Mouse (Mus musculus) stomach, postnatal 0 days (tissue): ENCODE results near the gene Gm10639. TPM values are rescaled to one million over a fixed set of nuclear protein-coding genes. Genes with fewer than 3 reads are reported as not detected.
"Not testable (repeated sequence)": the region's sequence is repeated elsewhere in the genome, so short reads cannot be mapped to it uniquely, and the experiment has no call there.

Experiments
- ATAC-seq: fragments of 200-750 bp; cut with Nextera tagmentation; 2 replicates; pipeline ENCODE4 v1.8.0; 2017; ENCODE audit not compliant: low FRiP score, low TSS enrichment
- DNase-seq: peaks from one replicate; pipeline ENCODE4 v3.0.0-alpha.2; 2016; ENCODE audit warnings: low spot score
- H3K27ac ChIP-seq: fragments of 300-500 bp; sonication (generic); replicated peaks from 2 replicates; pipeline ENCODE4 v1.5.1; 2014; ENCODE audit warnings: mild to moderate bottlenecking, control low read depth
- H3K27me3 ChIP-seq: fragments of 300-500 bp; sonication (generic); 2 replicates; pipeline ENCODE4 v1.6.1; 2014; ENCODE audit warnings: low read length; ENCODE audit not compliant: control insufficient read depth, insufficient read depth
- H3K36me3 ChIP-seq: fragments of 300-500 bp; sonication (generic); 2 replicates; pipeline ENCODE4 v1.6.1; 2014; ENCODE audit warnings: low read length, mixed read lengths; ENCODE audit not compliant: control insufficient read depth, insufficient read depth
- H3K4me1 ChIP-seq: fragments of 300-500 bp; sonication (generic); replicated peaks from 2 replicates; pipeline ENCODE4 v1.6.1; 2014; ENCODE audit warnings: antibody characterized with exemption; ENCODE audit not compliant: control insufficient read depth, insufficient read depth
- H3K4me2 ChIP-seq: fragments of 300-500 bp; sonication (generic); replicated peaks from 2 replicates; pipeline ENCODE4 v1.6.1; 2014; ENCODE audit warnings: low read depth, mild to moderate bottlenecking, control low read depth, moderate library complexity
- H3K4me3 ChIP-seq: fragments of 300-500 bp; sonication (generic); 2 replicates; pipeline ENCODE4 v1.5.1; 2014; ENCODE audit warnings: low read depth, low read length, control low read depth
- H3K9ac ChIP-seq: fragments of 300-500 bp; sonication (generic); 2 replicates; pipeline ENCODE4 v1.6.1; 2014; ENCODE audit warnings: mild to moderate bottlenecking, low read length, control low read depth, mixed read lengths
- H3K9me3 ChIP-seq: fragments of 300-500 bp; sonication (generic); 2 replicates; pipeline ENCODE4 v1.6.1; 2016; ENCODE audit warnings: low read length; ENCODE audit not compliant: control insufficient read depth
- CTCF ChIP-seq: IDR thresholded peaks from 2 replicates; pipeline ENCODE4 v1.5.1; 2016; ENCODE audit warnings: antibody characterized with exemption, low read depth, mild to moderate bottlenecking, moderate library complexity
- EP300 ChIP-seq: optimal IDR thresholded peaks from 2 replicates; pipeline ENCODE3; 2016; ENCODE audit warnings: antibody characterized with exemption
- WGBS: fragments of 180-500 bp; shearing (Covaris S2); extraction: QIAGEN DNeasy Blood & Tissue Kit; methylation state at CpG from one replicate; pipeline ENCODE4 v1.1.7; 2014; 5-methylcytosine and 5-hydroxymethylcytosine counted together
- polyA plus RNA-seq: library from polyadenylated mRNA; unstranded; fragments of >200 nt; fragmentation: Nextera tagmentation; extraction: Ambion mirVana; gene quantifications from 2 replicates; pipeline ENCODE4 v1.2.1, GENCODE M21; 2015

The Gm10639 gene
- polyA plus RNA-seq, 1 experiment from 2014 or later: 5.1 TPM

GRCm38 (mm10) chr9:78319499-78319898 lies 29.8 kb downstream of the Gm10639 start:
- H3K4me3 ChIP-seq: no peak overlapping the region
- H3K36me3 ChIP-seq: no peaks in the 10 kb centered on the region
- no peaks in the 10 kb centered on the region for H3K4me1 ChIP-seq
- no peak overlapping the region for H3K9ac ChIP-seq
- ATAC-seq: no peak
- DNase-seq: no peak
- no peaks in the 10 kb centered on the region for H3K27me3 ChIP-seq
- no peaks in the 10 kb centered on the region for H3K9me3 ChIP-seq
- 19% methylated on average over 1 of the region's 1 CpGs for WGBS
- no peak for TF ChIP-seq EP300
- peak; percentile 76 for TF ChIP-seq CTCF
- no peak overlapping the region for H3K27ac ChIP-seq
- no peak overlapping the region for H3K4me2 ChIP-seq

- not testable (repeated sequence) for ATAC-seq, H3K27me3 ChIP-seq
These were observed 37.6 kb downstream of the Gm10639 start, which contains the start of gene Omt2b for GRCm38 (mm10) chr9:78327289-78327688. Omt2b (plus strand) TSS chr9:78327589.

GRCm38 (mm10) chr9:78337050-78337449 lies 47.3 kb downstream of the Gm10639 start:
- peak; percentile 46; the same call in 1 of the 2 replicates for ATAC-seq
- H3K9ac ChIP-seq, H3K27ac ChIP-seq, H3K36me3 ChIP-seq, H3K4me2 ChIP-seq, H3K4me3 ChIP-seq, H3K4me1 ChIP-seq, H3K27me3 ChIP-seq, H3K9me3 ChIP-seq: not testable (repeated sequence)
- DNase-seq: peak; percentile 41

More at GRCm38 (mm10) chr9:78327289-78327688, 37.6 kb downstream of the Gm10639 start, which contains the start of gene Omt2b:
- not testable (repeated sequence) for H3K4me1 ChIP-seq, H3K4me2 ChIP-seq, H3K9ac ChIP-seq, H3K27ac ChIP-seq, DNase-seq, H3K4me3 ChIP-seq, H3K36me3 ChIP-seq, H3K9me3 ChIP-seq
- WGBS: 75% methylated on average over 1 of the region's 1 CpGs

GRCm38 (mm10) chr9:78340324-78340723 lies 50.6 kb downstream of the Gm10639 start:
- ATAC-seq, H3K36me3 ChIP-seq, H3K9me3 ChIP-seq, H3K4me2 ChIP-seq, H3K4me3 ChIP-seq, H3K27ac ChIP-seq, H3K27me3 ChIP-seq, H3K4me1 ChIP-seq, H3K9ac ChIP-seq: not testable (repeated sequence)
- DNase-seq: peak; percentile 54
- WGBS: 14% methylated on average over 8 of the region's 8 CpGs
- peak; percentile 83 for TF ChIP-seq CTCF

GRCm38 (mm10) chr9:78342494-78342893 lies 52.8 kb downstream of the Gm10639 start:
- not testable (repeated sequence) for ATAC-seq

GRCm38 (mm10) chr9:78343055-78343454 lies 53.3 kb downstream of the Gm10639 start:
- not testable (repeated sequence) for H3K9me3 ChIP-seq, H3K27ac ChIP-seq, H3K4me2 ChIP-seq, H3K4me3 ChIP-seq, DNase-seq, ATAC-seq, H3K4me1 ChIP-seq, H3K36me3 ChIP-seq, H3K27me3 ChIP-seq, H3K9ac ChIP-seq
- WGBS: 88% methylated on average over 9 of the region's 9 CpGs

More at GRCm38 (mm10) chr9:78342494-78342893, 52.8 kb downstream of the Gm10639 start:
- H3K4me2 ChIP-seq, H3K4me1 ChIP-seq, H3K27ac ChIP-seq, H3K4me3 ChIP-seq, H3K9ac ChIP-seq, H3K27me3 ChIP-seq, H3K9me3 ChIP-seq, DNase-seq, H3K36me3 ChIP-seq: not testable (repeated sequence)
- 80% methylated on average over 4 of the region's 4 CpGs for WGBS

GRCm38 (mm10) chr9:78345235-78345634 lies 55.5 kb downstream of the Gm10639 start:
- WGBS: 48% methylated on average over 3 of the region's 4 CpGs
- H3K27ac ChIP-seq, DNase-seq, H3K9ac ChIP-seq, H3K27me3 ChIP-seq, ATAC-seq, H3K36me3 ChIP-seq, H3K9me3 ChIP-seq, H3K4me3 ChIP-seq, H3K4me1 ChIP-seq, H3K4me2 ChIP-seq: not testable (repeated sequence)
